Mouse (Mus musculus) kidney, adult 2 months (tissue): ENCODE results near the gene Cd93.

Source experiments
- CTCF ChIP-seq: fragments of 200-500 bp; conservative IDR thresholded peaks from 2 replicates; pipeline ENCODE4 v1.5.1; 2011; ENCODE audit warnings: low read depth, mild to moderate bottlenecking, control low read depth, low read length, moderate library complexity, mixed read lengths; ENCODE audit not compliant: insufficient read depth, insufficient read length
- POLR2A ChIP-seq: fragments of 200-500 bp; IDR thresholded peaks from one replicate; pipeline ENCODE4 v1.6.1; 2011; ENCODE audit warnings: low read depth, low read length, control low read depth

GRCm38 (mm10) chr2:148432346-148432745 lies 11.0 kb downstream of the Cd93 start:
- TF ChIP-seq POLR2A, result no peak
- TF ChIP-seq CTCF, result no peak
